Mouse (Mus musculus) forebrain, postnatal 0 days (tissue): Measurements from ENCODE around the gene Zfp280d. TPM values are rescaled to one million over a fixed set of nuclear protein-coding genes. Genes with fewer than 3 reads are reported as not detected.
A peak's percentile ranks its signal among the peaks of the same experiment; 100 is the strongest.

Source experiments
- ATAC-seq: fragments of 200-750 bp; cut with Nextera tagmentation; 2 replicates; pipeline ENCODE4 v1.8.0; 2017; ENCODE audit warnings: mild to moderate bottlenecking, moderate library complexity
- DNase-seq: peaks from one replicate; pipeline ENCODE4 v3.0.0-alpha.2; 2015
- H3K27ac ChIP-seq: fragments of 300-500 bp; sonication (generic); 2 replicates; pipeline ENCODE4 v1.5.1; 2014; ENCODE audit warnings: low read depth, mild to moderate bottlenecking, antibody characterized with exemption, low read length, moderate library complexity, mixed read lengths
- H3K27me3 ChIP-seq: fragments of 300-500 bp; sonication (generic); 2 replicates; pipeline ENCODE4 v1.6.1; 2014; ENCODE audit warnings: mild to moderate bottlenecking, low read length, mixed read lengths; ENCODE audit not compliant: insufficient read depth
- H3K36me3 ChIP-seq: fragments of 300-500 bp; sonication (generic); 2 replicates; pipeline ENCODE4 v1.6.1; 2014; ENCODE audit warnings: mild to moderate bottlenecking, moderate library complexity; ENCODE audit not compliant: insufficient read depth
- H3K4me1 ChIP-seq: fragments of 300-500 bp; sonication (generic); 2 replicates; pipeline ENCODE4 v1.6.1; 2014; ENCODE audit warnings: antibody characterized with exemption; ENCODE audit not compliant: insufficient read depth
- H3K4me2 ChIP-seq: fragments of 300-500 bp; sonication (generic); 2 replicates; pipeline ENCODE4 v1.6.1; 2014; ENCODE audit warnings: low read depth, mild to moderate bottlenecking, moderate library complexity
- H3K4me3 ChIP-seq: fragments of 300-500 bp; sonication (generic); 2 replicates; pipeline ENCODE4 v1.5.1; 2014; ENCODE audit warnings: low read depth, low read length, mixed read lengths
- H3K9ac ChIP-seq: fragments of 300-500 bp; sonication (generic); 2 replicates; pipeline ENCODE4 v1.6.1; 2014; ENCODE audit warnings: mild to moderate bottlenecking
- H3K9me3 ChIP-seq: fragments of 300-500 bp; sonication (generic); 2 replicates; pipeline ENCODE4 v1.6.1; 2016; ENCODE audit warnings: low read length
- CTCF ChIP-seq: sonication (generic); IDR thresholded peaks from 2 replicates; pipeline ENCODE4 v1.5.1; 2016; ENCODE audit warnings: antibody characterized with exemption, control low read depth, low read depth
- WGBS: fragments of 180-500 bp; shearing (Covaris S2); extraction: QIAGEN DNeasy Blood & Tissue Kit; methylation state at CpG from one replicate; pipeline ENCODE4 v1.1.7; 2014; 5-methylcytosine and 5-hydroxymethylcytosine counted together
- polyA plus RNA-seq: library from polyadenylated mRNA; unstranded; fragments of >200 nt; fragmentation: Nextera tagmentation; extraction: Ambion mirVana; gene quantifications from 2 replicates; pipeline ENCODE4 v1.2.1, GENCODE M21; 2015
- total RNA-seq: library from RNA; depleted of rRNA; stranded (reverse); fragments of >200 nt; gene quantifications from 2 replicates; pipeline ENCODE4 v1.2.3, GENCODE M21; 2014; rRNA removed

Gene Zfp280d
- total and polyA plus RNA-seq, 2 experiments from 2014 or later = 24.1 to 93.6 TPM

DNA sequence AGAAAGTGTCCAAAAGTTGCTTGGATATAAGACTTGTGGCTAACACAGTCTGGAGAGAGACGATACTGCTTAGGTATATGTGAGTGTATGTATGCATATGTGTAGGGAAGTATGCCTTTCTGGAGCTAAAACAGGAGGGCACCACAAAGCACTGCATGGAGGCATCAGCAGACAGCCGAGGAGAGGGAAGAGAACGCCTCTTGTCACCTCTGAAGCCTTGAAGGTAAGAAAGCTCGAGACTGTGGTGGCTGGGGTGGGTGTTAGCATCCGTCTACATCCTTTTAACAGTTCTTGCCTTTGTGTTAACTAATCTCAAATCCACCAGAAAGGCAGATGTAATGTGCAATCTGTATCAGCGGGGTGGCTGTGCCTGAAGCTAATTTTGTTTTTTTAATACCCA, 128.8 kb downstream of the Zfp280d start:
- H3K36me3 ChIP-seq = no peaks in the 10 kb centered on the region
- H3K4me3 ChIP-seq = no peak overlapping the region
- no peaks in the 10 kb centered on the region for H3K9me3 ChIP-seq
- no peak for TF ChIP-seq CTCF
- H3K27me3 ChIP-seq = no peaks in the 10 kb centered on the region
- no peak for ATAC-seq
- DNase-seq = no peak
- no peak overlapping the region for H3K4me2 ChIP-seq
- WGBS = 70% methylated on average over 6 of the region's 6 CpGs
- H3K9ac ChIP-seq = no peak overlapping the region
- no peaks in the 10 kb centered on the region; the same call in 1 of the 2 replicates for H3K4me1 ChIP-seq
- H3K27ac ChIP-seq = no peak overlapping the region

DNA sequence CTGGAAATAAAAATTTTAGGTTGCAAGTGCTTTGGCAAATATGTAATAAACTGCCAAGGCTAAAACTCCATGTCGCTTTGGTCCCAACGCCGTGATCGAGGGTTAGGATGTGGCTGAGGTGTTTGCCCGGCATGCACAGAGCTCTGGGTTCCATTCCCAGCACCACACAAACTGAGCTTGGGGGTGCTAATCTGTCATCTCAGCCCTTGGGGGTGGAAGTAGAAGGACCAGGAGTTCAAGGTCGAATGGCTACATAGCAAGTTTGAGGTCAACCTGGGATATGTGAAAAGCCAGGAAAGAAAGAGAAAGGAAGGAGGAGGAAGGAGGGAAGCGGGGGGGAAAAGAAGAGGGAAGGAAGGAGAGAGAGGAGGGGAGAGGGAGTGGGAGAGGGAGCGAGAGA, 129.8 kb downstream of the Zfp280d start:
- DNase-seq (no peak), ATAC-seq (no peak)
- Histone ChIP-seq H3K9me3 (no peaks in the 10 kb centered on the region), H3K36me3 (no peaks in the 10 kb centered on the region), H3K4me3 (no peak overlapping the region), H3K27ac (no peak overlapping the region), H3K4me2 (no peak overlapping the region), H3K27me3 (no peaks in the 10 kb centered on the region), H3K4me1 (no peaks in the 10 kb centered on the region; the same call in 1 of the 2 replicates), H3K9ac (no peak overlapping the region)
- TF ChIP-seq CTCF = no peak
- WGBS = 81% methylated on average over 8 of the region's 8 CpGs

DNA sequence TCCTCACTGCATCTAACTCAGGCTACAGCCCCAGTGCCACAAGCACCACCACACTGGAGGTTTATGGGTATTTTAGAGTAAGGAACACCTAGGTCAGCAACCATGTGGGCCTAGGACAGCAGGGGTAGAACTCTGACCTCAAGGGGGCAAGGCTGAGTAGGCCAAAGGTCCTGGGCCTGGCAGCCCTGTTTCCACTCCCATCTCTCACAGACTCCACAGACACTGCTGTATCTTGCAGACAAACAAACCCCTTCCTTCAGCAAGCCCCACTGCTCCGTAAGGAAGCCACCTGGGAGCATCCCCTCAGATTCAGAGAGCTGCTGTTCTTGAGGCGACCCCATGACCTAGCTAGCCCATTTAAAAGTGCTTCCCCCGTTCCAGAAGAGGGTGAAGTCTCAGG, 130.3 kb downstream of the Zfp280d start:
- WGBS = 80% methylated on average over 3 of the region's 3 CpGs
- DNase-seq (no peak), ATAC-seq (no peak)
- no peak overlapping the region for H3K27ac ChIP-seq
- no peak for TF ChIP-seq CTCF
- no peaks in the 10 kb centered on the region for H3K27me3 ChIP-seq
- no peaks in the 10 kb centered on the region; the same call in 1 of the 2 replicates for H3K4me1 ChIP-seq
- H3K9ac ChIP-seq = no peak overlapping the region
- H3K36me3 ChIP-seq = no peaks in the 10 kb centered on the region
- no peak overlapping the region for H3K4me3 ChIP-seq
- no peaks in the 10 kb centered on the region for H3K9me3 ChIP-seq
- no peak overlapping the region for H3K4me2 ChIP-seq

DNA sequence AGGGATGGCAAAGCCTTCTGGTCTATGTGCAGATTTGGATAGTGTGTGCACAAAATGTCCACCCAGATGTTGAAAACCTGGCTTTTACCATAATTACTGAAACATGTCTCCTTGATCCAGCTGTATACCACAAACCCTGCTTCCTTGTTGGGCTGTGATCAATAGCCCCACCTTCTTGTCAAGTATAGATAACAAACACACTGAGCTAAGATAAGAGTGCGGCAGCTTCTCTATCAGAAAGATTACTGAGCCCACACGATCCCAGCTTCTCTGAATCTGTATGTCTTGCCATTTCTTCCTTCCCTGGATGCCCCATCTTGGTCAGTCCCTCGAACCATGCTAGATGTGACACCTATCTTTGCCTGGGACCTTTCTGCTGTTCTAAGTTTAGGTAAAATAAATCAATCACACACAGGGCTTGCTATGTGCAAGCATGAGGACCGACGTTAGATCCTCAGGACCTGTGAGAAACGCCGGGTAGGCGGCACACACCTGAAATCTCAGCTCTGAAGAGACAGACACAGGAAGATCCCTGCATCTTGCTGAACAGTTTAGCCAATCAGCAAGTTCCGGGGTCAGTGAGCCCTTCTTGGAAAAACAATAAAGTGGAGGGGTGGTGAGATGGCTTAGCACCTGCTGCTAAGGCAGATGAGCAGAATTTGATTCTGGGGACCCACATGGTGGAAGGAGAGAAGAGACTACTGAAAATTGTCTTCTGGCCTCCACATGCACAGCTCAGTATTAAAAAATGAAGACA, 131.4 kb downstream of the Zfp280d start:
- no peak overlapping the region for H3K4me2 ChIP-seq
- no peak for ATAC-seq
- no peak for TF ChIP-seq CTCF

DNA sequence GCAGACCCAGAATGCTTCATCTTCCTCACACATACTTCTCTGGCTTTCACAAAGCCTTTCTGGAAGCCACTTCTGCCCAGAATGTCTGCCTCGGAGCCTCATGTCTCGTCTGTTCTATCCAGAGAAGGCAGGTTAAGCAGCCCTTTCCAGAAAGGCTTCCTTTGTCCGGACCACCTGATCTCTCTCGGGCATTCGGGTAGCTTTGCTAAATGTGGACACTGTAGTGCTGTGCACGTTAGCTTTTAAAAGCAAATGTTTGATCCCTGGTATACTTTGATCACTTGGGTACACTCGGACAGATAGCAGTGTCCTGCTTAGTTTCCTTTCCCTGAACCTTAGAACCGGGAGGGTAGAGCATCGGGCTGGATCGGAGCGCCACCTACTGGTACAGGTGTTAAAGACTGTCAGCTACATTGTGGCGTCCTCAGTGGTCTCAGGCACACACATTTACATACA, 133.5 kb downstream of the Zfp280d start:
- H3K4me1 ChIP-seq = no peaks in the 10 kb centered on the region; the same call in 1 of the 2 replicates
- H3K27me3 ChIP-seq = no peaks in the 10 kb centered on the region
- peak overlapping the region; percentile 49 for H3K4me2 ChIP-seq
- no peaks in the 10 kb centered on the region for H3K9me3 ChIP-seq
- H3K9ac ChIP-seq = peak overlapping the region; percentile 31; the same call in 1 of the 2 replicates
- ATAC-seq = peak; percentile 93
- no peaks in the 10 kb centered on the region for H3K36me3 ChIP-seq
- H3K27ac ChIP-seq = no peak overlapping the region
- peak overlapping the region; percentile 32 for H3K4me3 ChIP-seq
- WGBS = 10% methylated on average over 12 of the region's 12 CpGs
- DNase-seq = peak; percentile 91
- peak; percentile 91 for TF ChIP-seq CTCF

More for the DNA sequence above, 131.4 kb downstream of the Zfp280d start:
- Histone ChIP-seq H3K9me3 (no peaks in the 10 kb centered on the region), H3K9ac (no peak overlapping the region), H3K27ac (no peak overlapping the region), H3K36me3 (no peaks in the 10 kb centered on the region), H3K27me3 (no peaks in the 10 kb centered on the region), H3K4me3 (no peak overlapping the region), H3K4me1 (no peaks in the 10 kb centered on the region; the same call in 1 of the 2 replicates)
- WGBS = 91% methylated on average over 9 of the region's 9 CpGs
- no peak for DNase-seq

DNA sequence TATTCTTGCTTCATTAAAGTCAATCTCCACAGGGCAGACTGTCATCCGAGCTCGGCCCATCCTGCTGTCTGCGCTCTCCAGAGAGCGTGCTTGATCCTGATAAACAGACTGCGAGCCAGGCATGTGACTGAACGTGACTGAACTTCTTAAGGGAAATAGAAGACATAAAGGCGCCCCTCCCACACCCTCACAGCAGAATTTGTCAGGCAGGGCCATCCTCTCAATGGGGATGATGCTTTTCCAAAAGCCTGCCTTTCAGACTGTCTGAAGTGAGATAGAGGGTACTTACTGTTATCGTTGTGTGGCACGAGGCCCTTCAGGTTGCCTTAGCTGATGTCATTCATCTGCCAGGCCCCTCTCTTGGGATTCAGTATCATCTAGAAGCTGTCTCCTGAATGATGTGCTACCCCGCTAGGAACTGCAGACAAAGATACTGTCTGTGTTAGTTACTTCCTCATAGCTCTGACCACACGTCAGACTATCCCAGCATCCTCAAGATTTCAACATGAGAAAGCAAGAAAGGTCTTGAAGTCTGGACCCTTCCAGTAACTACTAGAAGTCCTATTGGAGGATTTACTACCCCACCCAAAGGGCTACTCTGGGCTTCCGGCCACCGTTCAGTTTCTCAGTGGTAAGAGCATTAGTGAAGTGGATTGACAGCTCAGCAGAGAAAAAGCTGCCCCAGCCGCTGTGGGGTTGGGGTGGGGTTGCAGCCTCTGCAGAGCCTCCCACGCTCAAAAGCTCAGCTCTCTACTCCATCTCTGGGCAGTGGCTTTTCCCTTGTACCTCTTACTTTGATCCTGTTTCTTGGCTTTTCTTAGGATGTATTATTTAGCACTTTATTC, 134.9 kb downstream of the Zfp280d start:
- no peak for ATAC-seq
- 48% methylated on average over 15 of the region's 15 CpGs for WGBS
- H3K9me3 ChIP-seq = no peaks in the 10 kb centered on the region
- no peak overlapping the region for H3K9ac ChIP-seq
- H3K27me3 ChIP-seq = no peaks in the 10 kb centered on the region
- H3K4me3 ChIP-seq = no peak overlapping the region
- no peaks in the 10 kb centered on the region; the same call in 1 of the 2 replicates for H3K4me1 ChIP-seq
- H3K27ac ChIP-seq = no peak overlapping the region
- DNase-seq = no peak
- H3K4me2 ChIP-seq = no peak overlapping the region
- no peak for TF ChIP-seq CTCF
- H3K36me3 ChIP-seq = no peaks in the 10 kb centered on the region

DNA sequence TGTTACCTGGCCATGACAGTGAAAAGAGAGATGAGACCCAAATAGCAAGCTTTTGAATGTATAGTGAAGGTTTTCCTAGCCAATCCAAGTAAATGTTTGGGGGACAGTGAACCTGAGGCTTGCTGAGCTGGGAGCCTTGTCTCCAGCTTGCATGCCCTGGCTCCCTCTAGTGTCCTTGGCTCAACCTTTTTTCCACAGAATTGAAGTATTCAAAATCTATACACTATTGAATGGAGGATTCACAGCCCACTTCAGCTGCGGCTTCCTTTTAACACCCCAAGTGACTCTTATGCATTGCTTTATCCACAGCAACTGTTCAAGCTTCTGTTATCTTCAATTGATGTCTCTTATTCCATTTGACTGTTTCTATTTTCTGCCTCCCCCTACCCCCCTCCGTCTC, 137.1 kb downstream of the Zfp280d start:
- 83% methylated on average over 2 of the region's 2 CpGs for WGBS
- H3K4me1 ChIP-seq = no peaks in the 10 kb centered on the region; the same call in 1 of the 2 replicates
- H3K9me3 ChIP-seq = no peaks in the 10 kb centered on the region
- no peak overlapping the region for H3K4me3 ChIP-seq
- no peak overlapping the region for H3K27ac ChIP-seq
- no peak for ATAC-seq
- H3K4me2 ChIP-seq = no peak overlapping the region
- H3K9ac ChIP-seq = no peak overlapping the region
- DNase-seq = peak; percentile 52
- peak; percentile 71 for TF ChIP-seq CTCF
- no peaks in the 10 kb centered on the region for H3K27me3 ChIP-seq
- H3K36me3 ChIP-seq = no peaks in the 10 kb centered on the region

Other genes starting within 250 kb of the Zfp280d start
- 58.8 and 71.5 TPM in 2 replicates for gene Tcf12, start 163.0 kb upstream of the Zfp280d start, total RNA-seq
- gene Tcf12, start 163.0 kb upstream of the Zfp280d start, polyA plus RNA-seq = 23.6 and 32.4 TPM in 2 replicates
- 2.0 and 2.8 TPM in 2 replicates for gene Mns1, start 163.2 kb downstream of the Zfp280d start, total RNA-seq
- 4.8 and 5.6 TPM in 2 replicates for gene Mns1, start 163.2 kb downstream of the Zfp280d start, polyA plus RNA-seq
- gene Tex9, start 217.4 kb downstream of the Zfp280d start, total RNA-seq = 19.2 and 33.8 TPM in 2 replicates
- gene Tex9, start 217.4 kb downstream of the Zfp280d start, polyA plus RNA-seq = 19.8 and 29.3 TPM in 2 replicates